In genomic region chr13:43963321-43963720, GRCm38 (mm10) we compare ENCODE assay signal across 13 mouse cellular contexts.
"Had no signal": no experiment of that assay in that cellular context is flagged by ENCODE, and none has a peak within 500 bp of the region (broad histone marks: within the 10 kb centered on the region; RNA-seq: fewer than 3 reads in every experiment).

No protein-coding gene starts in this region.

- H3K4me1 ChIP-seq: stomach, embryonic 15.5 days had no signal

- H3K4me3 ChIP-seq: hindbrain, embryonic 15.5 days; limb, embryonic 12.5 days; limb, embryonic 15.5 days; stomach, embryonic 15.5 days had no signal

- H3K36me3 ChIP-seq: hindbrain, embryonic 15.5 days; limb, embryonic 12.5 days; limb, embryonic 15.5 days; stomach, embryonic 15.5 days had no signal

- DNase-seq: left cerebral cortex, postnatal 4 days; liver, postnatal 0 days; lung, embryonic 14.5 days; midbrain, embryonic 14.5 days; thymus, postnatal 14 days had no signal

- H3K27me3 ChIP-seq: hindbrain, embryonic 15.5 days; limb, embryonic 15.5 days; stomach, embryonic 15.5 days had no signal

- H3K9me3 ChIP-seq: hindbrain, embryonic 15.5 days; limb, embryonic 12.5 days; limb, embryonic 15.5 days; stomach, embryonic 15.5 days had no signal

- H3K9ac ChIP-seq: hindbrain, embryonic 15.5 days; limb, embryonic 12.5 days; limb, embryonic 15.5 days; liver, embryonic 14.5 days; liver, postnatal 0 days; lung, embryonic 14.5 days; stomach, embryonic 15.5 days had no signal

- ATAC-seq: liver, postnatal 0 days; lung, postnatal 0 days had no signal

- H3K27ac ChIP-seq: hindbrain, embryonic 15.5 days; limb, embryonic 12.5 days; limb, embryonic 15.5 days; liver, embryonic 14.5 days; macrophage; stomach, embryonic 15.5 days had no signal

- H3K4me2 ChIP-seq: hindbrain, embryonic 15.5 days; limb, embryonic 12.5 days; limb, embryonic 15.5 days; liver, embryonic 11.5 days; lung, embryonic 14.5 days; stomach, embryonic 15.5 days had no signal
